Mouse (Mus musculus) CH12.LX (cell line): ENCODE results near the gene Rex2.
"Not testable (repeated sequence)": the region's sequence is repeated elsewhere in the genome, so short reads cannot be mapped to it uniquely, and the experiment has no call there.

ENCODE experiments used
- ELF1 ChIP-seq: IDR thresholded peaks from 2 replicates; pipeline ENCODE4 v1.6.1; 2014; ENCODE audit warnings: low read depth, mild to moderate bottlenecking, inconsistent platforms, low read length, improper control_type of control experiment
- EP300 ChIP-seq: IDR thresholded peaks from 2 replicates; pipeline ENCODE4 v1.6.1; 2011; ENCODE audit warnings: low read length, improper control_type of control experiment
- ETS1 ChIP-seq: conservative IDR thresholded peaks from 2 replicates; pipeline ENCODE4 v1.6.1; 2012; ENCODE audit warnings: low read depth, mild to moderate bottlenecking, inconsistent platforms, low read length, improper control_type of control experiment, moderate library complexity
- MAFK ChIP-seq: IDR thresholded peaks from 2 replicates; pipeline ENCODE4 v1.6.1; 2011; ENCODE audit warnings: low read length, improper control_type of control experiment; ENCODE audit not compliant: insufficient replicate concordance
- MAX ChIP-seq: IDR thresholded peaks from 2 replicates; pipeline ENCODE4 v1.6.1; 2011; ENCODE audit warnings: low read length, improper control_type of control experiment
- MYC ChIP-seq: IDR thresholded peaks from 2 replicates; pipeline ENCODE4 v1.6.1; 2011; ENCODE audit warnings: low read depth, mild to moderate bottlenecking, improper control_type of control experiment, low read length
- NRF1 ChIP-seq: IDR thresholded peaks from 2 replicates; pipeline ENCODE4 v1.6.1; 2014; ENCODE audit warnings: low read depth, mild to moderate bottlenecking, inconsistent platforms, low read length, improper control_type of control experiment, moderate library complexity
- UBTF ChIP-seq: IDR thresholded peaks from 2 replicates; pipeline ENCODE4 v1.6.1; 2012; ENCODE audit warnings: low read depth, mild to moderate bottlenecking, inconsistent platforms, low read length, improper control_type of control experiment, moderate library complexity
- USF1 ChIP-seq: IDR thresholded peaks from 2 replicates; pipeline ENCODE4 v1.6.1; 2014; ENCODE audit warnings: low read depth, mild to moderate bottlenecking, inconsistent platforms, low read length, improper control_type of control experiment
- ZKSCAN1 ChIP-seq: IDR thresholded peaks from 2 replicates; pipeline ENCODE4 v1.6.1; 2012; ENCODE audit warnings: low read depth, inconsistent platforms, low read length, improper control_type of control experiment, borderline replicate concordance

- not testable (repeated sequence) for TF ChIP-seq ETS1, MYC, MAFK, NRF1, UBTF, EP300, ELF1, MAX, ZKSCAN1, USF1
Observed at GRCm38 (mm10) chr4:147066380-147066779, 44.7 kb downstream of the Rex2 start.
